Mouse (Mus musculus): ENCODE data around the gene Pde4a.

- TF ChIP-seq CHD2 (IDR thresholded peaks at IDR 0.05; ENCODE audit: low read depth, low read length): no peak
- TF ChIP-seq MAFK (IDR thresholded peaks at IDR 0.05; ENCODE audit: insufficient read depth, low read depth, low read length): 0 out of 2 replicates have a peak, but pooled peaks have one; percentile 3
- TF ChIP-seq ZC3H11A (IDR thresholded peaks at IDR 0.05; ENCODE audit: borderline replicate concordance, low read depth, low read length): no peak
These were observed 58.4 kb downstream of the Pde4a start for GRCm38 (mm10) chr9:21223906-21224305.

Measured in ES-E14 (cell line).